Mouse (Mus musculus) cerebellum, adult 2 months (tissue): ENCODE data around the gene Fcgr1. TPM values are rescaled to one million over a fixed set of nuclear protein-coding genes. Genes with fewer than 3 reads are reported as not detected.
A peak's percentile ranks its signal among the peaks of the same experiment; 100 is the strongest.
"Not testable (repeated sequence)": the region's sequence is repeated elsewhere in the genome, so short reads cannot be mapped to it uniquely, and the experiment has no call there.

Experiments used
- DNase-seq, 2 experiments: peaks; one replicate each; pipeline ENCODE4 v3.0.0; 2021
- H3K27ac ChIP-seq: fragments of 200-500 bp; 2 replicates; pipeline ENCODE4 v1.5.1; 2012; ENCODE audit warnings: low read length, control low read depth, inconsistent platforms; ENCODE audit not compliant: insufficient read depth
- H3K27me3 ChIP-seq: fragments of 200-500 bp; 2 replicates; pipeline ENCODE4 v1.6.1; 2012; ENCODE audit warnings: inconsistent platforms, mild to moderate bottlenecking, low read length, moderate library complexity; ENCODE audit not compliant: control insufficient read depth, insufficient read depth
- H3K4me1 ChIP-seq: fragments of 200-500 bp; 2 replicates; pipeline ENCODE4 v1.6.1; 2011; ENCODE audit warnings: low read length; ENCODE audit not compliant: control insufficient read depth, insufficient read depth
- H3K4me3 ChIP-seq: fragments of 200-500 bp; replicated peaks from 2 replicates; pipeline ENCODE3; 2011; ENCODE audit warnings: mild to moderate bottlenecking, low read depth, low read length, control low read depth; ENCODE audit not compliant: insufficient read depth
- CTCF ChIP-seq: fragments of 200-500 bp; IDR thresholded peaks from 2 replicates; pipeline ENCODE4 v1.5.1; 2011; ENCODE audit warnings: low read depth, mild to moderate bottlenecking, control low read depth, low read length, moderate library complexity, borderline replicate concordance; ENCODE audit not compliant: insufficient read depth
- POLR2A ChIP-seq: fragments of 200-500 bp; IDR thresholded peaks from 2 replicates; pipeline ENCODE4 v1.6.1; 2011; ENCODE audit warnings: low read length, control low read depth, borderline replicate concordance; ENCODE audit not compliant: insufficient read depth
- WGBS: fragments of 180-500 bp; shearing (Covaris S2); methylation state at CpG from one replicate; pipeline ENCODE4 v1.1.7; 2018; 5-methylcytosine and 5-hydroxymethylcytosine counted together
- polyA plus RNA-seq: library from polyadenylated mRNA; depleted of rRNA; stranded (reverse); fragments of >200 nt; gene quantifications from 2 replicates; pipeline ENCODE4 v1.2.3, GENCODE M21; 2012

Gene Fcgr1
- polyA plus RNA-seq, 1 experiment: 2.0 TPM

DNA sequence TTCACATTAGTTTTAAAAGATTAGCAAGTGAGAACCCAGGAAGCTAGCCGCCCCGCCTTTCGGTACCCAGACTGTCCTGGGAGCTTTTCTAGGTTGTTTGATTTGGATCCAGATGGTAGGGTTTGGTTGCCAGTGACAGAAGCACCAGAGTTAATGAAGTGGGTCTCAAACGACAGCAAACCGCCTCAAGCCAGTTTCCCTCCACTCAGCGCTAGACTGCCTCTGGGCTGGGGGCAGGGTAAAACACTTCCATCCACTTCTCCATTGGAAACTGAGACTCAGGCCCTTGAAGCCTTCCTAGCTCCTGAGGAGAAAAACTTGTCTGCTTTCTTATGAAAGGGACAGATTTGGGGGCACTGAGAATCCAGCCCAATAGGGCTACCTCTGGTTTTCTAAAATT, 1.1 kb downstream of the Fcgr1 start:
- Histone ChIP-seq H3K4me3 (no peak overlapping the region), H3K27me3 (no peaks in the 10 kb centered on the region), H3K4me1 (no peaks in the 10 kb centered on the region), H3K27ac (no peak overlapping the region)
- TF ChIP-seq POLR2A (no peak), CTCF (no peak)
- DNase-seq: no peak
- WGBS: 51% methylated on average over 6 of the region's 6 CpGs

DNA sequence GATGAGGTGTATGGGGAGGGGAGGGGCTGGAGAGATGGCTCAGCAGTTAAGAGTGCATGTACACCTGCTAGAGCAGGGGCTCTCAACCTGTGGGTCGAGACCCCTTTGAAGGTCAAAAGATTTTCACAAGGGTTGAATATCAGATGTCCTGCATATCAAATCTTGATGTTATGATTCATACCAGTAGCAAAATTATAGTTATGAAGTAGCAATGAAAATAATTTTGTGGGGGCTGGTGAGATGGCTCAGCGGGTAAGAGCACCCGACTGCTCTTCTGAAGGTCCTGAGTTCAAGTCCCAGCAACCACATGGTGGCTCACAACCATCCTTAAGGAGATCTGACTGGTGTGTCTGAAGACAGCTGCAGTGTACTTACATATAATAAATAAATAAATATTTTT, 3.0 kb downstream of the Fcgr1 start:
- not testable (repeated sequence) for H3K4me1 ChIP-seq, H3K27ac ChIP-seq, H3K4me3 ChIP-seq, DNase-seq, H3K27me3 ChIP-seq
- 90% methylated on average over 3 of the region's 3 CpGs for WGBS

DNA sequence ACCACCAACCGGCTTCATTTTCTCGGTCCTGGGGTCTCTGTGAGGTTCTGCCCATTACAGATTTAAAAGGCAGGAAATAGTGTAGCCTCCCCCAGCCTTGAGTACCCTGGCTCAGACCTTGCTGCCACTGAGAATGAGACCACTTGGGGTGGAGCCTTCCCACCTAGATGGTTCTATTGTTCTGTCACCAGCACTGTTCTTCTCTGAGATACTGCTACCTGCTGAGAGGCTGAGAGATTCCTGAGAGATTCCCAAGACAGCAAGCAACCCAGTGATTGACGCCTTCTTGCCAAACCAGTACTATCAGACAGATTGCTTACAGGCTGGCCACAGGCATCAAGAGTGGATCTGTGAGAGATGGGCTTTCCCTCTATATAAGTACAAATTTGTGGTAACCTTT, 4.6 kb downstream of the Fcgr1 start:
- Histone ChIP-seq H3K27me3 (no peaks in the 10 kb centered on the region; the same call in 1 of the 2 replicates), H3K4me3 (no peak overlapping the region), H3K27ac (no peak overlapping the region), H3K4me1 (no peaks in the 10 kb centered on the region)
- TF ChIP-seq POLR2A: no peak
- TF ChIP-seq CTCF: no peak
- DNase-seq: no peak
- 67% methylated on average over 3 of the region's 3 CpGs for WGBS

DNA sequence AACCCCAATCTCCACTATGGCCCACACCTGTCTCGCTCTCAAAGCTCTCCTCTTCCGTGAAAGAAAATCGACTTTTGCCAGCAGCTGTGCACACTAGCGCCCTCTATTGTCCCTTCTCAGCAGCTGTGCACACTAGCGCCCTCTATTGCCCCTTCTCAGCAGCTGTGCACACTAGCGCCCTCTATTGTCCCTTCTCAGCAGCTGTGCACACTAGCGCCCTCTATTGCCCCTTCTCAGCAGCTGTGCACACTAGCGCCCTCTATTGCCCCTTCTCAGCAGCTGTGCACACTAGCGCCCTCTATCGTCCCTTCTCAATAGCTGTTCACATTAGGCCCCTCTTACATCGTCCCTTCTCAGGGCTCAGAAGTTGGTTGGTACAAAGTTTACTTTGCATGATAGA, 6.4 kb downstream of the Fcgr1 start:
- not testable (repeated sequence) for H3K4me3 ChIP-seq, H3K4me1 ChIP-seq, H3K27me3 ChIP-seq, DNase-seq, H3K27ac ChIP-seq
- 88% methylated on average over 11 of the region's 11 CpGs for WGBS
- peak; percentile 58 for TF ChIP-seq CTCF

DNA sequence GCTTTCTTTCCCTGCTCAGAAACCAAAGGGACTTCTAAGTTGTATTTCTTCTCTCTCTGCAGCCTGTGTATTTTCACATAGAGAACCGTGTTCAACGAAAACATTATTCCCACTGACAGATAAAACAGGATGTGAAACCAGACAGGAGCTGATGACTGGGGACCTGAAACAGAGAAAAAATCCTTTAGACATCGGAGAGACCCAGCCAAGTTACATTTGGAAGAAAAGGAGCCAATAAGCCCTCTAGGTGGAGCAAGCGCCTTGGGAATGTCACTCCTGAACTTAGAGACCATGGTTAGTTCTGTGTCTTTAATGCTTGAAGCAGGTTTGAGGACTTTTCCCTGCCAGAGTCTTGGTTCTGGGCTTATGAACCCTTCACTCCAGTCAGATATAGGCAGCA, 9.3 kb downstream of the Fcgr1 start:
- Histone ChIP-seq H3K4me1 (no peaks in the 10 kb centered on the region), H3K4me3 (no peak overlapping the region), H3K27me3 (peaks cover 3% of the 10 kb centered on the region; the same call in 1 of the 2 replicates), H3K27ac (no peak overlapping the region)
- TF ChIP-seq CTCF: no peak
- no peak for DNase-seq
- 24% methylated on average over 4 of the region's 4 CpGs for WGBS

DNA sequence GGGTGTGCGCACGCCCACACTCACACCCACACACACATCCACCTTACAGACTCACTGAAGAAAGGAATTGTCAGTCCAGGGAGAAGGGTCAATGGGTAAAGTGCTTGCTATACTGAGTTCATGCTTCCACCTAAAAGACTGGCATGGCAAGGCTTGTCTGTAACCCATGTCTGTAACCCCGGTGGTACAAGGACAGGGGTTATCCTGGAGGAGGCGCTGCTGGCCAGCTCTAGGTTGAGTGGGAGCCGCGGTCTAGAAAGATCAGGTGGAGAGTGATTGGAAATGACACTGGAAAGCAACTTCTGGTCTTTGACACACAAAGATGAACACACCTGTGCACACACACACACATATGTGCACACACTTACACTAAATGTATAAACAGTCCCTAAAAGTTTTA, 13.1 kb downstream of the Fcgr1 start:
- TF ChIP-seq POLR2A (no peak), CTCF (no peak)
- WGBS: 60% methylated on average over 6 of the region's 6 CpGs
- DNase-seq: no peak

DNA sequence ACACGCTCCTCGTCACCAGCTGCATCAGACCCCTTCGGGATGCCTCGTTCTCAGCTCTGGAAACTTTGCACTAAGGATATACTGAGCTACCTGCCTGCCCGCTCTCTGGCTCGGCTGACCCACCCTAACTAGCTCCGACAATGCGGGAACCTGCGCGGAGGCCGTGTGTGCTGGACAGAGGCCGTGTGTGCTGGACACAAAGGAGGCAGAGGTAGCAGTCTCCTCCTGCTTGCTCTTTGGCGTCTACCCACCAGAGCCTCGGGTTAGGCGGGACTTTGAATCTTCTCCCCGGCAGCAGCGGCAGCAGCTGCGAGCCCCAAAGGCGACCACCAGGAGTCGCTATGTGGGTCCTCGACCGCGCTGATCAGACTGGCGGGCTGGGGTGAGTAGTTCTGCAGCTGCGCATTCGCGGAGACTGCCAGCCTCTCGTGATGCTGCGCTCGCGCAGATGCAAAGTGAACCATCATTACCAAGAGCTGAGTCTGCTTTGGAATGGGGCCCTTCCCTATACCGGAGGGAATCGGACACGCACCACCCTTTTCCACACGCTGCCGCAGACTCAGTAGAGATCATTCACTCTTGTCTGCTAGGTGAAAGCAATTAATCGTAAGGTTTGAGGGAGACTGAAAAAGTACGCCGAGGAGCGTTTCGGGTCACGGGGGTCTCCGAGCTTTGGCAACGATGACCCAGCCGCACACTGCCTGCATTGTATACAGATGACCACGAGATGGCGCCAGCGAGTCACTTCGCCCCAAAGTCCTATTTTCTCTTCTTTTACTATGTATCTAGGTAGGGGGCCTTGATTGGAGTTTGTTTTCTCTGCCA, 15.8 kb downstream of the Fcgr1 start:
- no peaks in the 10 kb centered on the region for H3K27me3 ChIP-seq
- TF ChIP-seq CTCF: peak; percentile 82
- no peak for TF ChIP-seq POLR2A
- DNase-seq: peak; percentile 87 to 90
- peak overlapping the region; percentile 13; the same call in 1 of the 2 replicates for H3K27ac ChIP-seq
- WGBS: under 1% methylated on average over 49 of the region's 49 CpGs
- H3K4me3 ChIP-seq: peak overlapping the region; percentile 82
- H3K4me1 ChIP-seq: no peaks in the 10 kb centered on the region; the same call in 1 of the 2 replicates

More for the DNA sequence above, 13.1 kb downstream of the Fcgr1 start:
- no peaks in the 10 kb centered on the region; the same call in 1 of the 2 replicates for H3K4me1 ChIP-seq
- no peak overlapping the region for H3K4me3 ChIP-seq
- peaks cover 3% of the 10 kb centered on the region; the same call in 1 of the 2 replicates for H3K27me3 ChIP-seq
- H3K27ac ChIP-seq: no peak overlapping the region

DNA sequence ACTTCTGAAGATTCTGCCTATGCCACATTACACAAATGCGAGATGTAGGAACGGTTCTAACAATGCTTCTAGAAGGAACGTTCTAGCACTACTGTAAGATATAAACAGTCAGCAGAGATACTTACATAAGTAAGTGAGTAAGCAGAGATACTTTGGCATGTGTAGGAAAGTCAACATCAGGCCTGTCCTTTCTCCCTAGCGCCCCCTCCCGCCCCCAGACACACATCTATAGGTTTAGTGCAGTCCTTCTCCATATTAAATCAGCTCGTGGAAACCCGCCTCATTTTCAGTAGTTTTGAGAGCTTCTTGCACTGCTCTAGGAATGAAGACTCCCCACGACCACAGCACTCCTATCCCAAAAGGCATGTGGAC, 16.4 kb downstream of the Fcgr1 start:
- TF ChIP-seq POLR2A (no peak), CTCF (no peak)
- Histone ChIP-seq H3K27ac (no peak overlapping the region), H3K4me1 (no peaks in the 10 kb centered on the region; the same call in 1 of the 2 replicates), H3K27me3 (no peaks in the 10 kb centered on the region), H3K4me3 (peak overlapping the region; percentile 82)
- 28% methylated on average over 8 of the region's 8 CpGs for WGBS
- DNase-seq: peak in 1 of 2 experiments; percentile 43
